Mouse (Mus musculus): Measurements from ENCODE around the gene Syk. TPM values are rescaled to one million over a fixed set of nuclear protein-coding genes. Genes with fewer than 3 reads are reported as not detected.

Gene Syk
- 2.7 and 2.9 TPM in 2 replicates for polyA plus RNA-seq (2015; fragmentation: Nextera tagmentation; extraction: Ambion mirVana)

- peak within 1 kb of the TSS; percentile 89 for H3K4me2 ChIP-seq (ENCODE audit: low read depth, low read length)
- no peaks in the 10 kb centered on the region for H3K36me3 ChIP-seq (ENCODE audit: control insufficient read depth, insufficient read depth, low read length)
- peak within 1 kb of the TSS; percentile 70 for H3K27ac ChIP-seq (ENCODE audit: low read length)
- under 1% methylated on average over 70 of the region's 70 CpGs for WGBS
- H3K4me3 ChIP-seq (ENCODE audit: low read length) = peak within 1 kb of the TSS; percentile 64
- H3K9ac ChIP-seq (ENCODE audit: low read depth, low read length) = peak within 1 kb of the TSS; percentile 70
- H3K9me3 ChIP-seq (ENCODE audit: control insufficient read depth, low read length) = no peaks in the 10 kb centered on the region
- peaks cover 4% of the 10 kb centered on the region; the same call in 1 of the 2 replicates for H3K4me1 ChIP-seq (ENCODE audit: control insufficient read depth, insufficient read depth, low read length)
- no peaks in the 10 kb centered on the region; the same call in 1 of the 2 replicates for H3K27me3 ChIP-seq (replicated peaks; ENCODE audit: control insufficient read depth, insufficient read depth, low read length)
- ATAC-seq = peak; percentile 86
Measured at GRCm38 (mm10) chr13:52582878-52583661, at the start of gene Syk. Gene Syk (plus strand): TSS chr13:52583173.

- ATAC-seq = no peak
- 76% methylated on average over 5 of the region's 5 CpGs for WGBS
Measured at GRCm38 (mm10) chr13:52533644-52534043, 49.3 kb upstream of the Syk start.

GRCm38 (mm10) chr13:52535542-52535941 is 47.4 kb upstream of the Syk start:
- whole genome bisulfite sequencing = 8% methylated on average over 4 of the region's 4 CpGs
- Histone ChIP-seq H3K4me1 (ENCODE audit: control insufficient read depth, insufficient read depth, low read length) (no peaks in the 10 kb centered on the region), H3K27ac (ENCODE audit: low read length) (no peak overlapping the region), H3K4me2 (ENCODE audit: low read depth, low read length) (no peak overlapping the region), H3K9me3 (ENCODE audit: control insufficient read depth, low read length) (peaks cover 4% of the 10 kb centered on the region; the same call in 1 of the 2 replicates), H3K4me3 (ENCODE audit: low read length) (no peak overlapping the region), H3K9ac (ENCODE audit: low read depth, low read length) (no peak overlapping the region), H3K27me3 (replicated peaks; ENCODE audit: control insufficient read depth, insufficient read depth, low read length) (no peaks in the 10 kb centered on the region), H3K36me3 (ENCODE audit: control insufficient read depth, insufficient read depth, low read length) (no peaks in the 10 kb centered on the region)
- ATAC-seq = no peak

More at GRCm38 (mm10) chr13:52533644-52534043, 49.3 kb upstream of the Syk start:
- Histone ChIP-seq H3K4me3 (ENCODE audit: low read length) (no peak overlapping the region), H3K9me3 (ENCODE audit: control insufficient read depth, low read length) (peaks cover 4% of the 10 kb centered on the region; the same call in 1 of the 2 replicates), H3K9ac (ENCODE audit: low read depth, low read length) (no peak overlapping the region), H3K27ac (ENCODE audit: low read length) (no peak overlapping the region), H3K4me2 (ENCODE audit: low read depth, low read length) (no peak overlapping the region), H3K36me3 (ENCODE audit: control insufficient read depth, insufficient read depth, low read length) (no peaks in the 10 kb centered on the region), H3K27me3 (replicated peaks; ENCODE audit: control insufficient read depth, insufficient read depth, low read length) (peaks cover 12% of the 10 kb centered on the region), H3K4me1 (ENCODE audit: control insufficient read depth, insufficient read depth, low read length) (0 out of 2 replicates have a peak, but pooled peaks cover 5% of the 10 kb centered on the region)

GRCm38 (mm10) chr13:52537754-52538587 is 45.0 kb upstream of the Syk start:
- Histone ChIP-seq H3K27me3 (replicated peaks; ENCODE audit: control insufficient read depth, insufficient read depth, low read length) (no peaks in the 10 kb centered on the region), H3K9me3 (ENCODE audit: control insufficient read depth, low read length) (peaks cover under 1% of the 10 kb centered on the region; the same call in 1 of the 2 replicates), H3K4me2 (ENCODE audit: low read depth, low read length) (no peak overlapping the region), H3K36me3 (ENCODE audit: control insufficient read depth, insufficient read depth, low read length) (no peaks in the 10 kb centered on the region), H3K27ac (ENCODE audit: low read length) (no peak overlapping the region), H3K4me1 (ENCODE audit: control insufficient read depth, insufficient read depth, low read length) (no peaks in the 10 kb centered on the region), H3K9ac (ENCODE audit: low read depth, low read length) (no peak overlapping the region), H3K4me3 (ENCODE audit: low read length) (no peak overlapping the region)
- 92% methylated on average over 26 of the region's 26 CpGs for WGBS
- ATAC-seq = no peak

GRCm38 (mm10) chr13:52538588-52539116 is 44.3 kb upstream of the Syk start:
- 92% methylated on average over 9 of the region's 9 CpGs for WGBS
- Histone ChIP-seq H3K4me3 (ENCODE audit: low read length) (no peak overlapping the region), H3K27ac (ENCODE audit: low read length) (no peak overlapping the region), H3K4me2 (ENCODE audit: low read depth, low read length) (no peak overlapping the region), H3K9me3 (ENCODE audit: control insufficient read depth, low read length) (no peaks in the 10 kb centered on the region), H3K4me1 (ENCODE audit: control insufficient read depth, insufficient read depth, low read length) (no peaks in the 10 kb centered on the region), H3K36me3 (ENCODE audit: control insufficient read depth, insufficient read depth, low read length) (no peaks in the 10 kb centered on the region), H3K9ac (ENCODE audit: low read depth, low read length) (no peak overlapping the region), H3K27me3 (replicated peaks; ENCODE audit: control insufficient read depth, insufficient read depth, low read length) (no peaks in the 10 kb centered on the region)
- no peak for ATAC-seq

- Histone ChIP-seq H3K4me2 (ENCODE audit: low read depth, low read length) (no peak overlapping the region), H3K27me3 (replicated peaks; ENCODE audit: control insufficient read depth, insufficient read depth, low read length) (no peaks in the 10 kb centered on the region), H3K9me3 (ENCODE audit: control insufficient read depth, low read length) (no peaks in the 10 kb centered on the region), H3K9ac (ENCODE audit: low read depth, low read length) (no peak overlapping the region), H3K4me1 (ENCODE audit: control insufficient read depth, insufficient read depth, low read length) (no peaks in the 10 kb centered on the region), H3K36me3 (ENCODE audit: control insufficient read depth, insufficient read depth, low read length) (no peaks in the 10 kb centered on the region), H3K4me3 (ENCODE audit: low read length) (no peak overlapping the region), H3K27ac (ENCODE audit: low read length) (no peak overlapping the region)
- WGBS = 85% methylated on average over 6 of the region's 6 CpGs
- no peak for ATAC-seq
Measured at GRCm38 (mm10) chr13:52539461-52539860, 43.5 kb upstream of the Syk start.

- H3K4me3 ChIP-seq (ENCODE audit: low read length) = no peak overlapping the region
Measured at GRCm38 (mm10) chr13:52541385-52542035, 41.5 kb upstream of the Syk start.

GRCm38 (mm10) chr13:52542036-52542526 is 40.9 kb upstream of the Syk start:
- 76% methylated on average over 8 of the region's 8 CpGs for WGBS

More at GRCm38 (mm10) chr13:52541385-52542035, 41.5 kb upstream of the Syk start:
- H3K4me2 ChIP-seq (ENCODE audit: low read depth, low read length) = no peak overlapping the region
- H3K36me3 ChIP-seq (ENCODE audit: control insufficient read depth, insufficient read depth, low read length) = no peaks in the 10 kb centered on the region
- H3K27me3 ChIP-seq (replicated peaks; ENCODE audit: control insufficient read depth, insufficient read depth, low read length) = no peaks in the 10 kb centered on the region
- WGBS = 77% methylated on average over 5 of the region's 5 CpGs
- ATAC-seq = no peak
- H3K4me1 ChIP-seq (ENCODE audit: control insufficient read depth, insufficient read depth, low read length) = no peaks in the 10 kb centered on the region
- no peaks in the 10 kb centered on the region for H3K9me3 ChIP-seq (ENCODE audit: control insufficient read depth, low read length)
- no peak overlapping the region for H3K27ac ChIP-seq (ENCODE audit: low read length)
- H3K9ac ChIP-seq (ENCODE audit: low read depth, low read length) = no peak overlapping the region

More at GRCm38 (mm10) chr13:52542036-52542526, 40.9 kb upstream of the Syk start:
- no peak overlapping the region for H3K4me2 ChIP-seq (ENCODE audit: low read depth, low read length)
- H3K4me3 ChIP-seq (ENCODE audit: low read length) = no peak overlapping the region
- H3K27me3 ChIP-seq (replicated peaks; ENCODE audit: control insufficient read depth, insufficient read depth, low read length) = no peaks in the 10 kb centered on the region
- no peak overlapping the region for H3K9ac ChIP-seq (ENCODE audit: low read depth, low read length)
- peaks cover 3% of the 10 kb centered on the region; the same call in 1 of the 2 replicates for H3K4me1 ChIP-seq (ENCODE audit: control insufficient read depth, insufficient read depth, low read length)
- H3K27ac ChIP-seq (ENCODE audit: low read length) = no peak overlapping the region
- no peaks in the 10 kb centered on the region for H3K36me3 ChIP-seq (ENCODE audit: control insufficient read depth, insufficient read depth, low read length)
- no peaks in the 10 kb centered on the region for H3K9me3 ChIP-seq (ENCODE audit: control insufficient read depth, low read length)
- no peak for ATAC-seq
